Comparison of ENCODE assay signal across 11 mouse cellular contexts in genomic region chr9:60807996-60808395, GRCm38 (mm10).
"Had no signal": no experiment of that assay in that cellular context is flagged by ENCODE, and none has a peak within 500 bp of the region (broad histone marks: within the 10 kb centered on the region; RNA-seq: fewer than 3 reads in every experiment).

No protein-coding gene starts in this region.

- DNase-seq: lung, adult 18-20 months; lung, embryonic 14.5 days; lung, postnatal 10 days; lung, postnatal 4 days; midbrain, embryonic 14.5 days; retina, postnatal 1 day; right cerebral cortex, adult 18-20 months; spleen, adult 18-20 months; thymus, adult 18-20 months; thymus, postnatal 36 days had no signal

- ATAC-seq: midbrain, embryonic 16.5 days had no signal
